Mouse (Mus musculus) cerebellum, adult (tissue): ENCODE data around the gene Zfp759.
"Not testable (repeated sequence)": the region's sequence is repeated elsewhere in the genome, so short reads cannot be mapped to it uniquely, and the experiment has no call there.

Experiments used
- ATAC-seq: cut with Nextera tagmentation; 2 replicates; pipeline ENCODE4 v1.9.2; 2017; ENCODE audit warnings: mild to moderate bottlenecking, moderate library complexity, mixed read lengths; ENCODE audit not compliant: insufficient number of reproducible peaks, low FRiP score, low TSS enrichment

The Zfp759 gene

DNA sequence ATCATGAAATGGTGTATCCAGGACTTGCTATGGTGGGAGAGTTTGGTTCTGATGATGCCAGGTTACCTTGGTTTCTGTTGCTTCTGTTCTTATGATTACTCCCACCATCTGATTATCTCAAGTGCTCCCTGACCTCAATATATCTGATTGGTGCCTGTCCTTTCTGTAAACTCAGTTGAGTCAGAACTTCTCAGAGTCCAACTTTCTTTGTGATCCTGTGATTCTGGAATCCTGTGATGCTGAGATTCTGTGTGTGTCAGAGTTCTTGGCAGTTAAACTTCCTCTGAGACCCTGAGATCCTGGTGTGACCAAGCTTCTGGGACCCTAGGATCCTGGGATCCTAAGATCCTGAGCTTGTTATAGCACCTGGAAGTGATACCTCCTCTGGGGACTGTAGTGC lies at the start of gene Zfp759:
Gene Zfp759, plus strand, starts transcription at position 301 of the 400 bp plus-strand sequence.
- not testable (repeated sequence) for ATAC-seq

DNA sequence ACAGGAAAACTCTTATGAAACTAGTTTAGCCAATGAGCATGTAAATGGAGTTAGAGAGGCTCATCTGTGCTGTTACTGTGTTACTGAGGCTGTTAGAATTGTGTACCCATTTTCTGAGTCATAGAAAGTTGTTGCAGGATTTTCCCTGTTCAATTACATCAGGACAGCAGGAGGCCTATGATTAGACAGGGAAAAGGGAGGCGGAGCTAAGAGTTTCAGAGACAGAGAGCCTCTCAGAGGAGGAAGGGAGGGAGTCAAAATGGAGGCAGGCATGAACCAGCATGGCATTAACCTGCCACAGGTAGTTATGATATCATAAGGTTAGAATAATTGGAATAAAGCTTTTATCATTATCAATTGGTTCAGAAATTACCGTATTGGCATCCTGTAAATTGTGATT lies 48.7 kb upstream of the Zfp759 start:
- no peak for ATAC-seq

DNA sequence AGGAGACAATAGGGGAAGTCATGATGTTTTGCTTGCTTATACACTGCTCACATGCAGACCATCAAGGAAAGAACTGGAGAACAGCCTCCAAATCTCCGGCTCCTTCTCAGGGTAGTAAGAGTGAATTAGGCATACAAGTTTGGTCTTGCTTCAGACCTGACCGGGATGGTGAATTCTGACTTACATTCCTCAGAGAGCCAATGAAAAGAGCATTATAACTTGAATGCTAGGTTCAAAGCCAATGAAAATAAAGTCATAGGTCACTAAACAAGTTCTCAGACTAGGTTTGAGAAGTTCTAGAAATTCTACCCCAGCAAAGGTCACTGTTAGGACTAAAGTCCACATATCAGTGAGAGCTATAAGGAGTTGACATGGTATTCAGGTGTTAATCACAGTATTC lies 44.2 kb upstream of the Zfp759 start:
- no peak for ATAC-seq

DNA sequence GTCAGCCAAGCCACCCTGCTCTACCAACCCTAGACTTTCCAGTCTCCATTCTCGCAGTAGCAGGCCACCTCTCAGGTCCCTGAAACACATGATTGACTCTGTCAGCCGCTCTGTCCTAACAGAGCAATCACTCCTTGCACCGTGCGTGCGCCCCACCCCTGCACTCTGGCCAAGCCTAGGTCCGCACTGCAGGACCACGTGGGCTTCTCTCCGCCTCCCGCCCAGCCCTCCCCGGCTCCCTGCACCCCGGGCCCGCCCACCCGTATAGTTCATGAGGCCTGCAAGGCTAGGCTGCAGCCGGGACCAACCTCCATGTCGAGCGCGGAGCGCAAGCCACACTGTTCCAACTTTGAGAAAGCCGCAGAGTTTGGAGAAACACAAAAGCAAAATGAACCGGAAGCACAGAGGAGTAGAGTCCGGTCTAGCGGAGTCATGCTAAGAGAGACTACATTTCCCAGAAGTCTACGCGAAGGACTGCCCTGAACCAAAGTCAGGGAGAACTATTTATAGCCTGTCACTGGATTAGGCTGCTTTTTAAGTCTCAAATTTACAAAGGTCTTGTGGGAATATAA lies 40.2 kb upstream of the Zfp759 start:
- ATAC-seq = peak; percentile 97

DNA sequence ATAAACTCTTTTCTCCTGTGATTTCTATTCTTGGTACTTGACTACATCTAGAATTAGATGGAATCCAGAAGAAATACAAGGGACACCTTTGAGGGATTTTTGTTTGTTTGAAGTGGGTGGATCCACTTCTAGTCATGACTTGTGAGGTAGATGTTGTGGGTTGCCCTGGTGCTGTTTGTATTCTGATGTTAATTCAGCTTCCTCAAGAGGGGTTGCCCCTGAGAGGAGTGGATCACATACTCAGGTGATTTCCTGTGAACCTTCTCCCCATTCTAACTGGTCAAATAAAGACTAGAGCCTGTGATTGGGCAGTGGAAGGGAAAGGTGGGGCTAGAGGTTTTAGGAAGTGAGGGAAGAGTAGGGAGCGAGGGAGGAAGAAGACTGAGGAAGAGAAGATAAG lies 39.5 kb upstream of the Zfp759 start:
- no peak for ATAC-seq

DNA sequence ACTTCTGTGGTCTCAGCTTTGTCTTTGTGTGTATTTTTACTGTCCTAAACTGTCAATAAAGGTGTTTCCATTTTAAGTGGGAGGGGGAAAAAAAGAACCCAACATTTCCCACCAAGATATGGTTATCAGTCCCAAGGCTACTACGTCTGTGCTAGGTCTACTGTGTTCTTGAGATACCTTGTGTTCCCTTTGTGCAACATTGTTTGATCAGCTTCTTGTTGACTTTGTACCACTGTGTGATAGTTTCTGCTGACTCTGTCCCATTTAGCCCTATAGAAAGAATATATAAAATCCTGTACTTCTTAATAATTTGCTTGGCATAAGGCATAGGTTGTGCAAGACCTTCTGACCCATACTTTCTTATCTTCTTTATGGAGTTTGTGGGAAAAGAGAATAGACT lies 31.3 kb upstream of the Zfp759 start:
- no peak for ATAC-seq

DNA sequence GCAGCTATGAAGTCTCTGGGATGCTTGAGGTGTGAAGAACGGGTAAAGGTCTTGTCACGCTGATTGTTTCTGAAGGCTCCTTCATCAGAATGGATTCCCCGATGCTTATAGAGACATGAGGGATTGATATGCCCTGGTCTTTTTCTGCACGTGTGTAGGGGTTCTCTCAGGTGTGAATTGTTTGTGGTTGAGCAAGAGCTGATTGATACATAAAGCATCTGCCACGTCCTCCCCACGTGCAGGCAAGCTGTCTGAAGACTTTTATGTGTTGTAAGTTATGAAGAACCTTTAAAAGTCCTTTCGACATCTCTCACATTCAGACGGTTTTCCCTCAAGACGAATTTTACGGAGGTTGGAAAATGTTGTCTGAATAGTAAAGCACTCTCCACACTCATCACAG lies 23.6 kb upstream of the Zfp759 start, which contains the start of gene Zfp708:
Gene Zfp708, minus strand, starts transcription at position 101 of the 400 bp plus-strand sequence.
- no peak for ATAC-seq

DNA sequence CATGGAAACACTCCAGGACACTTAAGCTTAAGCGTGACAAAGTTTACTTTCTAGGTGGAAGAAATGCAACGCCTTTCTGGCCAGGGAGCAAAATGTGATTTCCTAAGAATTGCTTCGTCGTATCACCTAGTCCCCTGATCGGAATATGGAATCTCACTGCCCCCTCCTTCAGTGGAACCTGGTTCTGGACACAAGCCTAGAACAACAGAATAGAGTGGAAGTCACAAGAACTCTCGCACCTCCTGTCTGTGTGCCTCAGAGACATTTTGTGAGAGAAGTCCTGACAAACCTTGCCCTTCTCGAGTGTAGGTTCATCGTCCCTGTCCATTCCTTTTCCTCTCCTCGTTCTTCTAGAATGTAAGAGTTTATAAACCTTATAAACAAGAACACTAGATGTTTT lies 13.8 kb upstream of the Zfp759 start:
- ATAC-seq = no peak

DNA sequence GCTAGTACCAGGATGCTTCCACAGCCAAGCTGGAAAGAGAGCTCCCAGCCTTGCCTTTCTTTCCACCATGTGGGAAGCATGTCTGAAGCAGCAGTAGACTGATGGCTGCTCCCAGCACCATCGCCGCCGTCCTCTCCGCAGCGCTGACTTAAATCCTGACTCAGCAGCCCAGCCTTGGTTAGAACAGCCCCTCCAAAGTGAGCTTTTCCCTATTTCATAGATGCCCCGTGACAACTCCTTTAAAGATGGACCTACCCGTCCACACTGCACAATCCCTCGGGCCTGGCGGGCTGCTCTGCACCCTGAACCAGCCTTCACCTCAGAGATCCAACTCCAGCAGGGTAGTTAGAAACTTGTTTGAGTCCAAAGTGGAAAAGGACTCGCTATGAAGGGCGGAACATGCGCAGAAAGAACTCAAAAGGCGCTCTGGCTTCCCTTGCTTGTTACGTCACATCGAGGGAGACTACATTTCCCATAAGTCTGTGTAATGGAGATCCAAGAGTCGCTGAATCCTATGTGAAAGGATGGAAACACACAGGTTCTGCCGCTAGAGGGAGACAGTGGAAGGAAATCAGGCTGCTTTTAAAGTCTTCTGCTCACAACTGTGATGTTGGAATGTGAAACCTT lies 13.2 kb upstream of the Zfp759 start, which contains the start of gene Gm28557:
Gene Gm28557, minus strand, starts transcription at position 411 of the 627 bp plus-strand sequence.
- ATAC-seq = peak; percentile 99

DNA sequence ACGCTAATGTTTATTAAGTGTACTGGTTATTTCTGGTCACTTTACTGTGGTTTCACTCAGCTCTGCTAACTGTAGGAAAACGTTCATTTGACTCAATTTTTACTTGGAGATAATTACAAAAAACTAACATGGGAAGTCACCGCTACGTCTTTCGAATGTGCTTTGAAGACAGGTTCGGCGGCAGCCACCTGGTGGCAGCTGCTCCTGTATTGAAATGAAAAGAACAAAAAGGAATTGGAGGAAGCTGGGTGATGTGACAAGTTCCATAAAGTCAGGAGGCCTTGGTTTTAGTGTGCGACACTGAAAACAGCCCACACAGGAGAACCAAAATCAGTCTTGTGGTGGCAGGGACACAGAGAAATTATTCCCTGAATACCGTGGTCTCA lies 12.6 kb upstream of the Zfp759 start:
- ATAC-seq = peak; percentile 74

DNA sequence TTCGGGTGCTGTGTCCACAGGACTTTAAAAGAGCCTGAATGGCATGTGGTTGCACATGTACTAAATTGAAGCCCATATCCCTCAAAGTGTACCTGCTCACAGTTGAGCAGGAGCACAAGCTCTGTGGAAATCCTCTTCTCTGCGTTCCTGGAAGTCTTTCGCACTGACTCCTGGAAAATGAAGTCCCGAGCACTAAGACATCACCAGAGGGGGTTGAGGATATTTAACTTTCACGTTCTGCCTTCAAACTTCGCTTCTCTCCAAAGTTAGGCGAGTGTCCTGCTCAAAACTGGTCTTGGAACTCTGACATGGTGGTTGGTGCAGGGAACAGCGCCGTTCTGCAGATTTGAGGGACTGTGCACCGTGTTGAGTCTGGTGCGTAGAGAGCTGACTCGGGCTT lies 9.4 kb upstream of the Zfp759 start:
- no peak for ATAC-seq

DNA sequence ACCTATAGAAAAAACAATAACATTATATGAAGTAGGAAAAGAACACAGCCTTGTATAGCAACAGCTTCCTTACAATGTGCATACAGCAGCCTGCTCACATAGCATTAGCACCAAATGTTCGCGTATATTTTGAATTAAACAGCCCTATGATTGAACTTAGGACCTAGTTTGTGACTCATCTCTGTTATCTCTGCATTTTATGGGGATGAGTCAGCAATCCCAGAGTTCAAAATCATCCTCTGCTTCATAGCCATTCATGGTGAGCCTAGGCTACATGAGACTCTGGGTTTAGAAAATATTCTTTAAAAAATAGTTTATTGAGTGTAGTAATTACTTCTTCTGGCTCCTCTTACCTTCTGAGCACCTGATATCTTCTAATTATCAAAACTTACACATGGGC lies 8.2 kb upstream of the Zfp759 start:
- no peak for ATAC-seq

DNA sequence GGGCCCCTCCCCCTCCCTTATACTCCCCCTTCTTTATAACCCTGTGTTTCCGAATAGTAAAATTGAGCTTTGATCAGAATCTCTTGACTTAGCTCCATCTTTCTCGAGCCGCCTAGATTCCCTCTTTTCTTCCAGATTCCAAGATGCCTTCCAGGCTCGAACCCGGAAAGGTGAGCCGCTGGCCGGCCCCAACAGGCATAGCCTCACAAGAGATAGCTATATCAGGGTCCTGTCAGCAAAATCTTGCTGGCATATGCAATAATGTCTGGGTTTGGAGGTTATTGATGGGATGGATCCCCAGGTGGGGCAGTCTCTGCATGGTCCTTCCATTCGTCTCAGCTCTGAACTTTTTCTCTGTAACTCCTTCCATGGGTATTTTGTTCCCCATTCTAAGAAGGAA lies 5.3 kb upstream of the Zfp759 start, which contains the start of gene Rslcan18:
Gene Rslcan18, minus strand, starts transcription at position 101 of the 400 bp plus-strand sequence.
- ATAC-seq = not testable (repeated sequence)

DNA sequence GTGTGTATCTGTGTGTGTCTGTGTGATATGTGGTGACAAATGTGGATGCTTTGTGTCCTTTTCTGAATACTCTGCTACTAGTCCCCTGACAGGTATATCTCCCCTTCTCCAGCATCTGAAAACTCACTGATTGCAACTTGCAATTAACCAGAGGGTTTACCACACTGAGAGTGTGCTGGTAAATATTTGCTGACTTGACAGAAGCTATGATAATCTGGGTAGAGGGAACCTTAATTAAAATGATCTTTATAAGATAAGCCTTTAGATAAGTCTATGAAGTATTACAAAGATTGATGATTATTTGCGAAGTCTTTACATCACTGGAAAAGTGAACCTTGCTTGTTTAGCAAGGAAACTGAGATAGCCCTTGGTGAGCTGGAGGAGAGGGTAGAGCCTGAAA lies 3.0 kb downstream of the Zfp759 start:
- no peak for ATAC-seq

DNA sequence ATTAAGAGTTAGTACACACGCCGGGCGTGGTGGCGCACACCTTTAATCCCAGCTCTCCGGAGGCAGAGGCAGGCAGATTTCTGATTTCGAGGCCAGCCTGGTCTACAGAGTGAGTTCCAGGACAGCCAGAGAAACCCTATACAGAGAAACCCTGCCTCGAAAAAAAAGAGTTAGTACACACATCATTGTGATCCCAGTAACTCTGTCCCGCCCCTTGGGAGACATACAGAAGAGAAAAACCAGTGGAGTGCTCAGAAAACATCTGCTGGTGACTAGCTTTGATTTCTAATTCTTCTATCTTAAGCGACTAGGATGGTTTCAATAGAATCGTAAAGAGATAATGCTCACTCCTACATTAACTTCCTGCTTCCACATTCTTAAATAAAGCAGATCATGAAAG lies 6.0 kb downstream of the Zfp759 start:
- 0 out of 2 replicates have a peak, but pooled peaks have one; percentile 3 for ATAC-seq

DNA sequence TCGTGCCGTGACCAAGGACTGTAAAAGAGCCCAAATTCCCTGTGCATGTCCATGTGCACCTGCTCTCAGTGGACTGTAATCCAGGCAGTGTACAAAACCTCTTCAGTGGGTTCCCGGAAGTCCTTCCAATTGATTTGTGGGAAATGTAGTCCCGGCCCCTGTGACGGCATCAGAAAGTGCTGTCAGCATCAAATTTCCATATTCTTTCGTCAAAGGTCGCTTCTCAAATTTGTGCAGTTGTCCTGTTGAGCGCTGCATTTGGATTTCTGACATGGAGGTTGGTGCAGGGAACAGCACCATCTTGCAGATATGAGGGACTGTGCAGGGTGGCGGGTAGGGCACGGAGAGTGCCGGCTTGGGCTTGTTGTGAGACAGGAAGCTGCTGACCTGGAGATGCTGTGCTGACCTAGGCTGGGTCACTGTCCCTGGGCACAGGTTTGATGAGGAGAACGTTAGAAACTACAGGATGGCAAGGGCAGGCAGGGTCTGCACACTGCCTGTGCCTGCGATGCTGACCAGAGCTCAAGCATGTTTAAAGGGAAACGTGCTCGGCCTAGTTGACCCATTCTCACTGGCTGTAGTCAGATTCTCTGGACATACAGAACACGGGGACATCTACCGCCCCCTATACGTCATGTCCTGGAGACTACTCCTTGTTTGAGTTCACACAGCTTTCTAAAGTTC lies 6.7 kb downstream of the Zfp759 start:
- peak; percentile 99 for ATAC-seq

DNA sequence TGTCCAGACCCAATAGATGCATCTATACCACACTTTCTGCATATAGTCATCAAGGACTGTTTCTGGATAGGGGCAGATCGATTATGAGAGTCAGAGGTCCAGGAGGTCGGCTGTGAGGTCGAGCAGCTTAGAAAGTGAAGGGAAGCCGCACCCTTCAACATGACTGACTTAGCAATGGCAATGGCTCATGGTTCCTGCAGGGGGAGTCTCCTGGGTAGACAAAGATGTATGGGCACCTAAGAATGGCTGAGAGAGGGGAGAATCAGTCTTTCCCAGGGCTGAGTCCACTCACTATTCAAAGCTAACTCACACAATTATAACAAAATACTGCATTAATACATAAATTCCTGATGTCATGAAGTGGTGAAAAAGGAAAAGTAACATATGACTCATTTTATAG lies 44.7 kb downstream of the Zfp759 start:
- not testable (repeated sequence) for ATAC-seq

DNA sequence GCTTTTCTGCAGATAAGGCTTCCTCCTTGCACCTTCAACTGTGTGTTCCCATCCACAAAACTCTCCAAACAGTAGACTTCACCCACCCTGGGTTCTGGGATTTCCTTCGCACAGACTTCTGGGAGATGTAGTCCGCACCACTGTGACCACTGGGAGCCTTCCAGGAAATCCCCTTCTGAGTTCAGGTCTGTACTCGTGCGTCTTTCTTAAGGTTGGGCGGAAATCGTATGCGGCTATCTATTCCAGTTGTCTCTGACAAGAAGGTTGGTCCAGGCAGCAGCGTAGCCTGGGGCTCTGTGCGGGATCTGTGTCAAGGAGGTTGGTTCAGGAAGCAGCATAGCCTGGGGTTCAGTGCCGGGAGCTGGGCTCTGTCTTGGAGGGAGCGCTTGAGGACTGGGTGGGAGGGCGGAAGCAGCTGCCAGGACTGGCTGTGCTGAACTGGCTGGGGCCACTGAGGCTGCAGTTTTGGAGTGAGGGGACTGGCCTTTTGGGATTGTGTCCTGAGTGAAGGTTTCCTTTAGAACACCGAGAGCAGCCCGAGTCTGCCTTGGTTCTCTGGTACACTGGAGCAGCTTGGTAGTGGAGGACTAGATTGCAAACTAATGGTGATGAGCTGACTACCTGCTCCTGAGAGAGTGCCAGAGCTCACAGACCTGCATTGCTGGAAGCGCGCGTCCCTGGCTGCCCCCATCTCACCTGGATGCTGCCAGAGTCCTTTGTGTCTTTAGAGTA lies 51.7 kb downstream of the Zfp759 start, which contains the start of gene Rsl1:
Gene Rsl1, plus strand, starts transcription at position 192 of the 732 bp plus-strand sequence.
- ATAC-seq = peak; percentile 97

DNA sequence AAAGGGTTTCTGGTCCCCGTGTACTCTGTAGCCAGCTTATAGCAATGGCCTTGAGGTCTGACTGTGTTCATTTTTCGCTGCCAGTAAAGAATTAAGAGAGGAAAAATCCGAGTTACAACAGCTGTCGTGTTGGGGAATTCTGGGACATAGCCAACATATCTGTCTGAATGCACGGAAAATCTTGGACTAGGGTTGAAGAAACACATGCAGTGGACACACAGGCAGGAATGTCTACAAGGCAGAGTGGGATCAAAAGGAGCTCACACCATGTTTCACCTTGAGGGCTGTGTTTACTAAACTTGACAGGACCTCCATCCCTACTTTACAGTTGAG lies 52.2 kb downstream of the Zfp759 start:
- no peak for ATAC-seq
